Mouse (Mus musculus) spleen, postnatal 10 days (tissue): ENCODE results near the gene Psmb6.
"Not testable (repeated sequence)": the region's sequence is repeated elsewhere in the genome, so short reads cannot be mapped to it uniquely, and the experiment has no call there.

Source experiments
- DNase-seq, 2 experiments: peaks; one replicate each; pipeline ENCODE4 v3.0.0; 2021 to 2022; ENCODE audit warnings: low spot score in 2 of 2

The Psmb6 gene

DNA sequence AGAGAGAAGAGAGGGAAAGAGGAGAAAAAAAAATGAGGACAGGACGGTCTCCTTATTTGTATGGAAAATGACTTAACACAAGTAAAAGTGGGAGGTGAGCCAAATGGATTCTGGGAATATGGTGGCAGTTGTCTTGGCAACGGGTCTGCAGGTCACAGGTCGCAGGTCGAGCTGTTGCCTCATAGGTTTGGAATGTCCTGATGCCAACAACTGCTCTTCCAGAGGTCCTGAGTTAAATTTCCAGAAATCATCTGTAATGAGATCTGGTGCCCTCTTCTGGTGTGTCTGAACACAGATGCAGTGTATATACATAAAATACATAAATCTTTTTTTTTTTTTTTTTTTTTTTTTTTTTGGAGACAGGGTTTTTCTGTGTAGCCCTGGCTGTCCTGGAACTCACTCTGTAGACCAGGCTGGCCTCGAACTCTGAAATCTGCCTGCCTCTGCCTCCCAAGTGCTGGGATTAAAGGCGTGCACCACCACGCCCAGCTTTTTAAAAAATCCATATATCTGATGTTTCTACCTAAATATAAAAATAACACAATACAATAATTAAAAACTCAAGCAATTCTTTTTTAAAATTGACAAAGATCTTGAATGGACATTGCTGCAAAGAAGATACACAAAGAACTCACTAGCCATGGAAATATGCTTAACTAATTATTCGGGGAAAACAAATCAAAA, 1.7 kb upstream of the Psmb6 start:
- not testable (repeated sequence) for DNase-seq

DNA sequence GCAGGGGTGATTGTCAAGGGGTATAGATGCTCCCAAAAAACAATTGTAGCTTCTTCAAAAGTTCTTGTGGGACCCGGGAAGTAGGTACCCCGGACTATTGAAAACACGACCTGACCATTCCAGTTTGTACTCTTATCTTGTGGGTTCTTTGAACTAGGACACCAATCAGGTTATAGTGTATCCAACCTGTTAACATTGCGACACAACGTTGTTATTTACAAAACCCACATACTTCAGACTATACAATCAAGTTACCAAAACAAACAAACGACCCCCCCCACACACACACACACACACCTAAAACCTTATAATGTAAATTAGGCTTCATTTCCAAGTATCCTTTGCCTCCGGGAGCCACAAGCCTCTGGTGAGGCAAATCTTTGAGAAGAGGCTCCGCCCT, 385 bp upstream of the Psmb6 start:
- no peak for DNase-seq

DNA sequence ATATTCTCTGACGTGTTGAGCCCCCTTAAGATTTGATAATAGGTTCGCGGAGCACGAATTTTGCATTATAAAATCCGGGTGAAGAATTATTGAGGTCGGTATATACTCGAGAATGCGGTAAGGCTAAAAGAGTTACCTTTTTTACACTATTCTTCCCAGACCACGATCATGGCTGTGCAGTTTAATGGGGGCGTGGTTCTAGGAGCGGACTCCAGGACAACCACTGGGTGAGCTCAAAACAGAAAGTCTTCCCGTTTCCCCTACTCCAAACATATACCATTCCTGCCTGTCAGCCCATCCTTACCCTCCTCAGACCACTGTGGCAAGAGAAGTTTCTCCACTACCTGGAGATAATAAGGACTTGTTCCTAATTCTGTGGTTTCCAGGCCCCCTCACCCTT, 559 bp downstream of the Psmb6 start:
- DNase-seq = no peak

DNA sequence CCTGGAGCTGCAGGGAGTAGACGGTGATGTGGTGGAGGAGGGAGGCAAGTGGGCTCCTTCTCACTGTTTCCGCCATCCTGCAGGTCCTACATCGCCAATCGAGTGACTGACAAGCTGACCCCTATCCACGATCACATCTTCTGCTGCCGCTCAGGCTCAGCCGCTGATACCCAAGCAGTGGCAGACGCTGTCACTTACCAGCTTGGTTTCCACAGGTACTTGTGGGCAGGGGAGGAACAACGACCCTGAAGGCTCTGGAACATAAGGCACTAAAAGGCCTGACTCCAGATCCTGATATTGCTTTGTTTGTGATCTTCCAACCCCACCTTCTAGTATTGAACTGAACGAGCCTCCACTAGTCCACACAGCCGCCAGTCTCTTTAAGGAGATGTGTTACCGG, 1.0 kb downstream of the Psmb6 start:
- DNase-seq = no peak

DNA sequence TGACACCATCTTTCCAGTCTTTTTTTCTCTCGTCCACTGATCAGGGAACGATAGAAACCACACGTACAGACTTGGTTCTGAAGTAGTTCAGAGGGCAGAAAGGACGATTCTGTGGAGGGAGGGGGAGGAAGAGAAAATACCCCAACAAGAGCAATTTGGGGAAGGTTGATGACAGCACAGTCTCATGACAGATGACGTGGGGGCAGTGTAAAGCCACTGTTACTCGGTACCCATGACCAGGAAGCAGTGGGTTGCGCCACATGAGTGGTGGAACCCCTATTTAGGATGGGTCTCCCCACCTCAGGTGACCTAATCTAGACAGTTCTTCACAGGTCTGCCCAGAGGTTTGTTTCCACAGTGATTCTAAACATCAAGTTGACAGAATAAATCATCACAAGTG, 3.4 kb downstream of the Psmb6 start:
- no peak for DNase-seq

DNA sequence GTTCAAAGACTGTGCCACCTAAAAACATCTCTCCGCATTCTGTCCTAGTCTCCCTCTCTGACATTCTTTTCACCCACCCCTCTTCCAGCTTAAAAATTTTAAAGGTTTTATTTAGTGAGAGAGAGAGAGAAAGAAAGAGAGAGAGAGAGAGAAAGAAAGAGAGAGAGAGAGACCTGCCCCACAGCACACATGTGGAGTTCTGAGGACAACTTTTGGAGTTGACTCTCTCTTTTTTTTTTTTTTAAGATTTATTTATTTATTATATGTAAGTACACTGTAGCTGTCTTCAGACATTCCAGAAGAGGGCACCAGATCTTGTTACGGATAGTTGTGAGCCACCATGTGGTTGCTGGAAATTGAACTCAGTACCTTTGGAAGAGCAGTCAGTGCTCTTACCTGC, 5.9 kb downstream of the Psmb6 start:
- DNase-seq = not testable (repeated sequence)

DNA sequence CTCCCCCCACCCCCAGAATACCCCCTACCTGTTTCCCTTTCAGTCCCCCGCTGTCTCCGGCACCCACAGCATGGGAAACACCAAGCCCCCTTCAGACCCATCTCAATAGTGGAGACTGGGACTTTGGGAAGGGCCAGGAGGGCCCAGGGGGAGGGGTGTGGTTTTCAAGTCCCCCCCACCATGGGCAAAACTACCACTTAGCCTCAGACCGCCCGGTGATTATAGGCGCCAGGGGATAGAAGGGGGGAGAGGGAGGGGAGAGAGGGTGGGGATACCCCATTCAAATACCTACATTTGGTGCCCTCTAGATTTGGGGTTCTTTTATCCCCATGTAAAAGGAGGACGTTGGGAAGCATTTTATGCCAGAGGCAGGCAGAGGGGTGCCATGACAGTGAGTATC, 7.7 kb downstream of the Psmb6 start, which contains the start of gene Gm40193:
Gene Gm40193 (minus strand): TSS at position 101 of the 400 bp plus-strand sequence.
- DNase-seq = no peak

DNA sequence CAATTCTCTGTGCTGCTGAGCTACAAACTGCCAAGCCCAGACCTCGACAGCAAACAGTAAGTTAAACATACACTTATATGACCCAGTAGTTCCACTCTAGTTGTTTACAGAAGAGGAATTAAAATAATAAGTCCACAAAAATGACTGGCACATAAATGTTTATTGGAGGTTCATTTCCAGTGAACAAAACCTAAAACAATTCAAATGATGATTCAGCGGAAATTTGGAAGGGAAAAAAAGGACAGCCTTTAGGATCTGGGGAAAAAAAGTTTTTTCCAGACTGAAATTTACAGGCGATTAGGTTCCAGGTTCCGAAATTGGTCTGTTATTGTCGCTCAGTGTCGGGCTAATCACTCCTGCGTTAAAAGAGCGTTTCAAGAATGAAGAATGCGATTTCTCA, 14.3 kb downstream of the Psmb6 start:
- DNase-seq = no peak

DNA sequence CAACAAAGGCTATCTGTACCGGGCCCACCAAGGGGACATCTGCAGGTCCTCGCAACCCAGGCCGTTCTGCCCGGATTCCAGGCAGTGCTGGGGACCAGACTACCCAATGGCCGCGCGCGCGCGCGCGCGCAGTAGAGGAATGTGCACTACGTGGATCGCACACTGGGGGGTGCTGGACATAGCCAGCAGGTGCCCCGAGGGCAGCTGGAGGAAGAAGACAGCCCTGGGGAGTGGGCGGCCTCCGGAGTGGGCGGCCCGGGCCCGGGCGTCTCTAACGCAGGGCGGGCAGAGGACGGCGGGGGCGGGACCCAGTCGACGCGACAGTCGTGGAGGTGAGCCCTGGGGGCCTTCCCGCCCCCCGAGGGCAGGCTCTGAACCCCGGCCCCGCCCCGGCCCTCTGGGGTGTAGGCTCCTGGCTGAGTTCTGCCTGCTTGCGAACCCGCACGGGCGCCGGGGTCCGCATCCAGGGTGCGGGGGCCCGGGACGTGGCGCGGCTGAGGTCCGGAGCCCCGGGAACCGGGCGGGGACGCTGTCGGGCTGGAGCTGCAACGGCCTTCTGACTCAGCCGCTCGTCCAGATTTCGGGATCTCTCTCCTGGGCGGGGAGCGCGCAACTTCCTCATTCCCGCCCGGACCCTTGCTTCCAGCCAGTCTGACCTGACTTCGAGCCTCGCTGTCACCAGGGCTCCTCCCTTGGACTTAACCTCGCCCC, 14.9 kb downstream of the Psmb6 start, which contains the start of gene Pld2:
Gene Pld2 (plus strand): TSS at position 188 of the 711 bp plus-strand sequence.
- peak; percentile 54 to 85 for DNase-seq

DNA sequence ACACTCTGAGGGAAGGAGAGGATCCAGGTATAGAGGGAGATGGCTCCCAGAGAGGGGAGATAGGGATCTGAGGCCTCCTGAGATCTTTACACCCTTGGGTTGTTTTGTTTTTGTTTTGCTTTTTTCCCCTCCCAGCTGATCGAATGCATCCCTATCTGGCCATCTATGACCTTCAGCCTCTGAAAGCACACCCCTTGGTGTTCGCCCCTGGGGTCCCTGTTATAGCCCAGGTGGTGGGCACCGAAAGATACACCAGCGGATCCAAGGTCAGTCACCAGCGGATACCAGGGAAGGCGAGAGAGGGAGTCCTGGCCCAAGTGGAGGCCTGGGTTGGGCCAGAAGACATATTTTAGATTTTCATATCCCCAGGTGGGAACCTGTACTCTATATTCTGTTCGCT, 15.8 kb downstream of the Psmb6 start:
- DNase-seq = no peak

DNA sequence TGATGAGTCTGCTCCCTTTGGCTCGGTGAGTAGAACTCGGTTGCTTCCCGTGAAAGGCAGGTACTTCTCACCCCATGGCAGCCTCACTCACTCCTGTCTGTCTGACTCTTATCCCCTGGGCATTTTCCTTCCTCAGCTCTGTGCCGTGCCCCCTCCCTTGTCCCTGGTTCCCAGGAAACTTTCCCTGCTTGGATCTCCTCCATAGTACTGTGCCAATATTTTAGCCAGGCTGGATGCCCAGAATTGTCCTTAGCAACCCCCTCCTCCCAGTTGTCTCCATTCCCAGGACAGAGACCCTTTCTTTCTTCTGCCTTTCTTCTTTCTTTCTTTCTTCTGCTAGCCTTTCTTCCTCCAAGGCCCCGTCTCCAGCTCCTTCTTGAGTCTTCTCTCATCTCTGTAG, 16.2 kb downstream of the Psmb6 start:
- no peak for DNase-seq

DNA sequence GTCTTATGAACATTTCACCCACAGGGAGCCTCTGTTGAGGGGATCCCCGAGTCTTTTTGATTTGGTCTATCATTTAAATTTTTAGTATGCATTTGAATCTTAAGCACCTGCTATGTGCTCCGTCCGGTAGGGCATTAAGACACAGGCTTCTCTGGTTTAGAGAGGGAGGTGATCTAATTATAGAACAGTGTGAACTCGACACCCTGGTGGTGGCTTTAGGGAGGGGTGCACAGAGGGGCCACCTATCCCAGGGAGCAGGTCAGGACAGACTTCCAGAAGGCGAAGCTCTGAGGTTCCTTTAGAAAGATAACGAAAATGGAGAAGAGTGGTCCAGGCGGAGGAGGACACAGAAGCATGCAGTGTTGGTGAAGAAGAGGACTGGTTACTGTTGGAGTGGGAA, 19.3 kb downstream of the Psmb6 start:
- no peak for DNase-seq

DNA sequence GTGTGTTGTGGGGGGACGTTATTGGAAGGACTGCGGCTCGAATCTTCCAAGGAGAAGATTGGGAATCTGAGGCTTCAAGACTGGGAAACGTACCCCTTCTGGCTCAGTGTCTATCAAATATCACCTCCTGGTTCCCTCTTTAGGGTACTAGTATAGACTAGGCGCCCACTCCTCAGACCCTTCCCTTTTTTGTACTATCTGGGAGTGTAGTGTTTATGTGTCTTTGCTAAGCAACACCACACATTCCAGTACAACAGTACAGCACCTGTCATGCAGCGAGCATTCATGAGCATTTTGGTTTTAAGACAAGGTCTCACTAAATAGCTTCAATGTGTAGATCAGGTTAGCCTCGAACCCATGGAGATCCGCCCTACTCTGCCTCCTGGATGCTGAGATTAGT, 26.4 kb downstream of the Psmb6 start:
- no peak for DNase-seq

DNA sequence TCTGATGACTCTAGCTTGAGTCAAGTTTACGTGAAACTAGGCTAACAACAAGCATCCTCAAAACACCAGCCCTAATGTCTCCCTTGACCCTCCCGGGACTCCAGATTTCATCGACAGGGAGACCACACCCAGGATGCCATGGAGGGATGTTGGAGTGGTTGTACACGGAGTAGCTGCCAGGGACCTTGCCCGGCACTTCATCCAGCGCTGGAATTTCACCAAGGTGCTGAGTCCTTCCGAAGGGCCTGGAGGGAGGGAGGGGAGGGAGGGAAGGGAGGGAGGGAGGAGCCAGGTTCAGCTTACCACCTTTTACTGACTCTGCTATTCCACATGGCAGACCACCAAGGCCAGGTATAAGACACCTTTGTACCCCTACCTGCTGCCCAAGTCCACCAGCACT, 28.8 kb downstream of the Psmb6 start:
- no peak for DNase-seq

DNA sequence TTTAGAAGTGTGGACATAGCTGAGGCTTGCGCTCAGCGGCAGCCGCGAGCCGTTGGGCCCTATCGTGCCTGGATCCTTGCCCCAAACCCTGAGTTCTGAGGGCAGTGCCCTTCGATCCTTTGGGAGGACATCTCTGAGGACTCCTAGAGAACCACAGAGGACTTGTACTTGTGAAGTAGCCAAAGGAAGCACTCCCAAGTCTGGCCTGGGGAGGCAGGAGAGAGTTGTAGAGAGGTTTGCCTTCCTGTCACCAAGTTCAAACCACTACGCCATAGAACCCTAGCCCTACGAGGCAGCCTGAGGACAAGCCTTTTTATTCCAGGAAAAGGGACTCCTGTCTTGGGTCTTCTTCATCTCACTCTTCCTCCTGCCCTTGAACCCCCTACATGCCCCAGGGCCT, 32.4 kb downstream of the Psmb6 start:
- DNase-seq = no peak

DNA sequence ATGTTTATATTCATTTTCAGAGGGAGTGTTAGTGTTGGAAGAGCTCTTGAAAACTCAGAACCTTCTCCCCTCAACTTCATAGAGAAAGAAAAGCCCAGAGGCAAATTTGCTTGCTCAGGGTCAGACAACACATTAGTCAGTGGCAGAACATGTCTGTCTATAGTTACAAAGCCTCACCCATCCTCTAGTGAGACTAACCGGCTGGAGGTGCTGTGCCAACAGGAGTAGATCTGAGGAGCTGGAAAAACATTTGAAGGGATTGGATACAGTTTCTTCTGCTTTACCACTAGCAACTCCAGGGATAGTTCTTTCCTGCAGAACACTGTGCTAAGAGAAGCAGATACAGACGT, 36.7 kb downstream of the Psmb6 start:
- no peak for DNase-seq

DNA sequence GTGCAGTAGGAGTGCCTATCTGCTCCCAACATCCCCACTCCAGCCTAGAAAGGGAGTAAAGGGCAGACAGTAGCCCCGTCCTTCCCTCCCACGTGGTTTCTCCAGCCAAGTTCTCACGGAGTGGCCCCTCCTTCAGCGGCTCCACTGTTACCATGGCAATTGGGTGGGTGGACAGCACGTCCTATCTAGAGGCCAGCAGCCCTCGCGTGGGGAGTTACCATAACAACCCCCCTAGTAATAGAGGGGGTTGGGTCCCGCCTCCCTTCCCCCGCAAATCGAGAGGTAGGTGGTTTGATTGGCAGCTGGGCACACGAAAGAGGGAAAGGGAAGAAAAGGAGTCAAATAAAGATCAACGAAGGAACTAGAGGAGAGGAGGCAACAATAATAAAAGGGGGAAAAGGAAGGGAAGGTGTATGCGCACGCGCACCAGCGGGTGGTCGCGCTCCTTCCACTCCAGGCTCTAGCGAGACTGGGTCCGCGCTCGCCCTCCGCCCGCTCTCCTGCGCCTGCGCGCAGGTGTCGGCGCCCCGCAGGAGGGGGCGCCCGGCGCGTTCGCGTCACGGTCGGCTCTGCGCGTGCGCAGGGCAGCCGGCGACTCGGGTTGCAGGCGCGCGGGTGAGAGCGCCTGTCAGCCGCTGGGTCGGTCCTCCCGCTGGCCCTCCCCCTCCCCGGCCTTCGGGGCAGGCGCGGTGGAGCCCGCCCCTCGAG, 37.3 kb downstream of the Psmb6 start, which contains the start of gene Mink1:
Gene Mink1 (plus strand): TSS at position 595 of the 708 bp plus-strand sequence.
- DNase-seq = peak; percentile 77 to 85

DNA sequence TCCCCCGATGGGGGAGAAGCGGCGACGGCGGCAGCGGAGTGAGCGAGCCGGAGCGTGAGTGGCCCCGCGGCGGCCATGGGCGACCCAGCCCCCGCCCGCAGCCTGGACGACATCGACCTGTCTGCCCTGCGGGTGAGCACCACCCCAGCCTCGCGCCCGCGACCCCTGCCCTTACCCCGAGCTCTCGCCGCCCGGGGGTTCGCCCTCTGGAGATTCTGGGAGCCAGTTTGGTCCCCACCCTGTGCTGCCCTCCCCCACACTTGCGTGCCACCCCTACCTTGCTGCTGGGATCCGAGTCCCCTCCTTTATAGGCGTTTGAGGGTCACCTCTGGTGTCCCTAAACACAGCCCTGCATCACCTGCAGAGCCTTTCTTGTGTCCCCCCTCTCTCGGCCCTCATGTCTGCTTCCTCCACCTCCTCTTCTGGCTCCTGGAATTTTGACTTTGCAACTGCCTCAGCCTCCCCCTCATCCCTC, 37.9 kb downstream of the Psmb6 start:
- DNase-seq = no peak

DNA sequence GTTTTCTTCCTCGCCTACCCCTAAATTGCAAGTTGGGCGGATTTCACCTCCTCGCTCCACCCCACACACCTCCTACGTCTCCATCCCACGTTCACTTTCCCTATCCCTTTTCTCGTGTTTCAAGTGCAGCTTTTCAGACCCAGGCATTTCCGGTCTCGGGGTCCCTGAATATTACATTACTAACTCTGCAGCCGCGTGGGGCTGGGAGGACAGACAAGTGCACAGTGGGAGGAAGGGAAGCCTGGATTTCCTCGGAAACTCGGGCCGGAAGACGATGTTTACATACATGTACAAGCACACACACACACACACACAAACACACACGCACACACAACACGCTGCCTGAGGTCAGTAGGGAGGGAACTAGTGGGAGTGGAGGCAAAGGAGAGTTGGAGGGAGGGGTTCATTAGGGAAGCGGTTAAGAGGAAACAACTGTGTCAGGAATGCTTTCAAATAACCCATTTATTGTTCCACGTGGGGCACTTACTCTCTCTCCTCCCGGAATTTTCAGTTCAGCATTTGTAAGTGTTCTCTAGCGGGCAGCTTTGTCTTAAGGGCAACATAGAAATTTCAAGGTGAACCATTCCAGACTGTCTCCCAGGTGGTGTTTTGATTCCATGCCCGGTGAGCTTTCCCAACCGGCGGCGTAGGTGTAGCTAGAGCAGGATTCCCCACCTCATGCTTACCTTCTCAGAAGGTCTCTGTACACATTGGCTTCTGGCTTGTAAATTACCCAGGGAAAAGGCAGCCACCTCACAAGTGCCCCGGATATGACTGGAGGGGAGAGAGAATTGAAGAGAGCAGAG, 38.5 kb downstream of the Psmb6 start:
- peak; percentile 29 to 34 for DNase-seq

DNA sequence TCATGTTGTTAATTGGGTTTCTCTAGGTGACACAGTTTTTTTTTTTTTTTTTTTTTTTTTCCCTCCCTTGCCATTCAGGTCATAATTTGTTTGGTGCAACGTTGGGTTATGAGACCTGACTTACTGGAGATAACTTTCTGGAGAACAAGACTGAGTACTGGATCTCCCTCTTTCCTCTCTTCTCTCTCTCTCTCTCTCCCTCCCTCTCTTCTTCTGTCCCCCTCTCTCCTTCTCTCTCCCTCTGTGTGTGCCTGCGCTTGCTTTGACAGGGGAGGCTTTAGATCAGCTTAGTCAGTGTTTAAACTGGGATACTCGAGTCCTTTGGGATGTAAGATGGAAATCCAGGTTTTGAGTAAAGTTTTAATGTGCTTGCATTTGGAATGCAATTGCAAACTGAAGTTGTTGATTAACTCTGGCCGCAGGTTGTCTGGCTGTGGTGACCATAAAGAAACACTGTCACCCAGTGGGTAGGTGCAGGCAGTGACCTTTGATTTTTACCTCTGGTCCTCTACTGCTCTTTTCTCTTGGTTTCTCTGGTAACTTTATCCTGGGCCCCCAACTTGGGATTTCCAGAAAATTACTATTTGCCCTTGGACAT, 39.2 kb downstream of the Psmb6 start:
- no peak for DNase-seq

DNA sequence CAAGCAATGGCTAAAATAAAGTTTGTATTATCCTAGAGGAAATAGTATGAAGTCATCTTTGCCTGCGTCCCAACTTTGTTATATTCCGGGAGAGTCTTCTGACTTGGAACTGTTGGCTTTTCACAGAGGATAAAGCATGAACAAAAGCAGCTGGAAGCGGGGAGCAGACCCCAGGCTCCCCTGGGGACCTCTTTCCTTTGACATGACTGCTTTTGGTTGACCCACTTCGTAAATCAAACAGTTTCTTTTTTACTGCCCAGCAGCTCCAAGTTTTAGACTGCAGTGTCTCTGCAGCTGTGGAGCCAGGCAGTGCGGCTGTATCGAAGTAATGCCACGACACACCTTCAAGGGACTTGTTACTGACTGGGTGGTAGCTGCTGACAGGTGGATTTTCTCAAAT, 41.4 kb downstream of the Psmb6 start:
- no peak for DNase-seq
